Mouse (Mus musculus) regulatory T cell (primary cell): ENCODE results near the gene Hyal3.
"Not testable (repeated sequence)": the region's sequence is repeated elsewhere in the genome, so short reads cannot be mapped to it uniquely, and the experiment has no call there.

Experiments used
- in situ Hi-C: fragments of 300-600 bp; cut with MboI, MseI; formaldehyde crosslinking; loops from one replicate; pipeline ENCODE4 v1.15.1; 2025; ENCODE audit warnings: high pct_unique_total_duplicates

The Hyal3 gene

GRCm38 (mm10) chr9:107549297-107550074 is 31.1 kb upstream of the Hyal3 start:
- in situ Hi-C loops, result loop anchor here (5.0 to 10.0 kb wide), 2 partner anchors 323 to 1185 kb away; partner anchors contain the start of genes Dusp7 and Rbm6

- in situ Hi-C loops, result loop anchor here (5.0 kb wide), 1 partner anchor 322 kb away; the partner anchor contains the start of gene Rbm6
These were observed 30.0 kb upstream of the Hyal3 start for GRCm38 (mm10) chr9:107550491-107551116.

- in situ Hi-C loops, result loop anchor here (5.0 kb wide), 1 partner anchor 321 kb away; the partner anchor contains the start of gene Rbm6
These were observed 29.3 kb upstream of the Hyal3 start, which contains the start of gene Rassf1 for GRCm38 (mm10) chr9:107551117-107551889. Rassf1 (plus strand) TSS chr9:107551555.

GRCm38 (mm10) chr9:107551890-107552355 is 28.7 kb upstream of the Hyal3 start:
- in situ Hi-C loops, result loop anchor here (5.0 kb wide), 1 partner anchor 320 kb away; the partner anchor contains the start of gene Rbm6

- in situ Hi-C loops, result loop anchor here (5.0 kb wide), 1 partner anchor 319 kb away; the partner anchor contains the start of gene Rbm6
These were observed 27.8 kb upstream of the Hyal3 start for GRCm38 (mm10) chr9:107552690-107553393.

- in situ Hi-C loops, result loop anchor here (5.0 kb wide), 1 partner anchor 319 kb away; the partner anchor contains the start of gene Rbm6
These were observed 26.9 kb upstream of the Hyal3 start for GRCm38 (mm10) chr9:107553541-107554318.

- in situ Hi-C loops, result loop anchor here (5.0 kb wide), 1 partner anchor 318 kb away; the partner anchor contains the start of gene Rbm6
These were observed 26.2 kb upstream of the Hyal3 start for GRCm38 (mm10) chr9:107554319-107554825.

- in situ Hi-C loops, result no loop called here
These were observed 25.6 kb upstream of the Hyal3 start for GRCm38 (mm10) chr9:107555031-107555457.

GRCm38 (mm10) chr9:107555701-107556100 is 24.9 kb upstream of the Hyal3 start:
- in situ Hi-C loops, result no loop called here

GRCm38 (mm10) chr9:107556346-107556745 is 24.3 kb upstream of the Hyal3 start:
- in situ Hi-C loops, result no loop called here

- in situ Hi-C loops, result no loop called here
These were observed 17.5 kb upstream of the Hyal3 start, which contains the start of gene Tusc2 for GRCm38 (mm10) chr9:107563029-107563581. Tusc2 (plus strand) TSS chr9:107563255.

- in situ Hi-C loops, result not testable (repeated sequence)
These were observed 15.1 kb upstream of the Hyal3 start for GRCm38 (mm10) chr9:107565556-107565955.

GRCm38 (mm10) chr9:107566041-107566709 is 14.4 kb upstream of the Hyal3 start:
- in situ Hi-C loops, result no loop called here

GRCm38 (mm10) chr9:107566855-107567254 is 13.8 kb upstream of the Hyal3 start:
- in situ Hi-C loops, result no loop called here

- in situ Hi-C loops, result no loop called here
These were observed 12.8 kb upstream of the Hyal3 start, which contains the start of gene Hyal2 for GRCm38 (mm10) chr9:107567702-107568319. Hyal2 (plus strand) TSS chr9:107567945.

GRCm38 (mm10) chr9:107568331-107569261 is 12.0 kb upstream of the Hyal3 start:
- in situ Hi-C loops, result no loop called here

- in situ Hi-C loops, result no loop called here
These were observed 11.3 kb upstream of the Hyal3 start for GRCm38 (mm10) chr9:107569270-107569669.
